Mouse (Mus musculus) frontal cortex, postnatal 36 days (tissue): ENCODE measurements around the gene Fbxo3.
"Not testable (repeated sequence)": the region's sequence is repeated elsewhere in the genome, so short reads cannot be mapped to it uniquely, and the experiment has no call there.

Experiments
- DNase-seq, 2 experiments: peaks; one replicate each; pipeline ENCODE4 v3.0.0; 2022; ENCODE audit warnings: low spot score in 2 of 2

Gene Fbxo3

DNA sequence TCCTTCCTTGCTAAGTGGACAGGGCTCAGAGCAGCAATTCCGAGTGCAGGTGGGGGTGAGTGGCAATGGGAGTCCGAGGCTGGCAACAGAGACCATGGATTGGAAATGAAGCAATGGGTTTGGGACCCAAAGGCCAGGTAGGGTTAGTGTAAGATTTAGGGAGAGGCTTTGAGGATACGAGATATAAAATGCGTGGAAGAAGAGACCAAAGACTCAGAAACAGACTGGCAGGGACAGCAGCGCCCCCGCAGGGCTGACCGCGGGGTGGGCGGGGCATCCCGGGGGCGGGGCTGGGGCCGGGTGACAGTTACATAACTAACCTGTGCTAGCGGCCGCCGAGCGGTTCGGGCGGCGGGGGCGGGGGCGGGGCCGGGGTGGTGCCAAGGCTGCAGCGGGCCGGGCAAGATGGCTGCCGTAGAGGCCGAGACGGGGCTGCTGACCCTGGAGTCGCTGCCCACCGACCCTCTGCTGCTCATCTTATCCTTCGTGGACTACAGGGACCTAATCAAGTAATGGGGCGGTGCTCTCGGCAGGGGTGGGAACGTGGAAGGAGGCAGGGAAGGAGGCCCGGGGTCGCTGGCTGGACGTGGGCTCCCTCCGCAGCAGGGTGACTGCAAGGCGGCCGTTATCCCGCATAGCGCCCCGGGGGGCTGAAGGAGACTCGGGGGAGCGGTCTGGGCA lies at the start of gene Fbxo3:
Gene Fbxo3, plus strand, starts transcription at position 264 of the 681 bp plus-strand sequence.
- DNase-seq = peak; percentile 78 to 83

DNA sequence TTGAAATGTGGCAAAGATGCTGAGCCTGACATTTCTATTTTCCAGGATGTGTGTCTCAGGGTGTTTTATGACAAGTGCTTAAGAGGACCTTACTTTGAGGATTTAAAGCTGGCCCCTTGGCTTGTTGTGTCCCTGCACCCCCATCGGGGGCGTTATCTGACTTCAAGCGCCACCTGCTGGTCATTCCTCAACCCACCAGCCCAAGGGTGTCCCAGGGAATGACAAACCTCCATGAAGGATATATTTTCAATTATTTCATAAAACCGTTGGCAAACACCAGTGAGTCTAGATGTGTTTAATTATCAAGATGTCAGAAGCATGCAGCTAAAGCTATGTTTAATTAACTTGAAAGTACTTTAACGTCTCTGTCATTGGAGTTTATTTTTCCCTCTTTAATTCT lies 45.3 kb upstream of the Fbxo3 start:
- peak; percentile 62 to 67 for DNase-seq

DNA sequence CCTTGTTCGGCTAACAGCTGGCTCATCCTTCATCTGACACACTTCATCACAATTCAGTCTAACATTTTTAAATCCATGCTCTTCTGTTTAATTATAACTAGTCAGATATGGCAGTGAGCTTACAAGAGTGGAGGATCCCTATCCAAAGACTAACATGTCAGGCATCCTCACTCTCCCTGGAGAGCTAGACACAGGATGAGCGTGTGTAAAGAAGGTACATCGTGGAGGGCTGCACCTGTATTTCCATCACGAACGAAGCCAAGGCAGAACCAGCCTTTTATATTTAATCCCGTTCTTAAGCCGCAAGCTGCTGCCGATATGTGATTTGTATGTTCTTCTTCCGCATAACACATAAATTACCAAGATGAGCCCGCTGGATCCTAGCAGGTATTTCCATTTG lies 44.4 kb upstream of the Fbxo3 start:
- DNase-seq = no peak

DNA sequence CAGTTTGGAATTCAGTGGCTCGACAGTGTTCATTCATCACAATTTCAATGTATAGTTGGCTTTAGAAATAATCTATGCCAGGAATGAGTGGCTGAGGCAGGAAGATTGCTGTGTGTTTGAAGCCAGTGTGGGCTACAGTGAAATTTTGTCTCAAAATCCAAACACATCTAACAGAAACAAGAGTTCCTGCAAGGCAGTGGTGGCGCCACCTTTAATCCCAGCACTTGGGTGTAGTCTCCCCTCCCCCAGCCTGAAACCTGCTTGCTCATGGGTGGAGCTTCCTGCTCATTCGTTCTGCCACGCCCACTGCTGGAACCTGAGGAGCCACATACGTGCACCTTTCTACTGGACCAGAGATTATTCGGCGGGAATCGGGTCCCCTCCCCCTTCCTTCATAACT lies 39.9 kb upstream of the Fbxo3 start:
- DNase-seq = not testable (repeated sequence)

DNA sequence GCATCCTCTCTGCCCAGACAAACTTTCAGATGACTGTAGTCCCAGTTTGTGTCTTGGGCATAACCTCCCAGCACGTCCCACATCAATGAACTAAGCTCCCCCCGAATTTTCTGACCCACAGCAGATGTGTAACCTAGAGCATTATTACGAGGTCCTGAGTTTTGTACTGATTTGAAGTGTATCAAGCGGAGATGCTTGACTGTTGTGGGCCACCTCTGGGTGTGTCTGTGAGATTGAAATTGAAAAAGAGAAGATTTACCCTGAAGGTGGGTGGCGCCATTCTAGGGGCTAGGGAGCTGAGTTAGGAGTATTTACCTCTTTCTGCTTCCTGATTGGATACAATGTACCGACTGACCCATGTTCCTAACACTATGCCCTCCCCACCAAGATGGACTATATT lies 37.8 kb upstream of the Fbxo3 start:
- DNase-seq = no peak

DNA sequence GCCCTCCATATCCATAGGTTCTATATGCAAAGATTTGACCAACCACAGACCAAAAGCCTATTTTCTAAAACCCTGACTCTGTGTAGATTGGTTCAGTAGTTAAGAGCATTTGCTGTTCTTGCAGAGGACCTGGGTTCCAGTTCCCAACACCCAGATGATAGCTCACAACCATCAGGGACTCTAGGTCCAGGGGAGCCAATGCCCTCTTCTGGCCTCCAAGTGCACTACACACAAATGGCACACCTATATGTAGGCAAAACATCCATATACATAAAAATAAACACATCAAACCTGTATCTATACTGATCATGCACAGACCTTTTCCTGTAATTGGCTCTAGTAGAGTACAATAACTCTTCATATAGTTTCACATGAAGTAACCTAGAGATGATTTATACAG lies 36.2 kb upstream of the Fbxo3 start:
- DNase-seq = no peak

DNA sequence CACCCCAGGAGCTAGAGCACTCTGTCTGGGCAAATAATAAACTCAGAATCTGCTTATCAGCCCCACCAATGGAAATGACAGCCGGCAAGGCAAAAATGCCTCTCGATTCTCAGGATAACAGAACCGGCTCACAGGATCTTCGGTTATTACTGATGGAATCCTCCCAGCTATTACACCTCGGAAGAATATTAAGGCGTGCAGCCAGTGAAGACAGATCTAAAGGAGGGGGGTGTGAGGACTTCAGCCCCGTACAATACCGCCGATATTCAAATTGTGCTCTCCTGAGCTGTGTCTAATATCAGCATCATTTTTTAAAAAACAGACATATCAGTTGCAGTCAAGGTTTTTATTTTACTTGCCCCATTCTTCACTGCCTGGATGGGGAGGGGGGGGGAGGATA lies 35.4 kb upstream of the Fbxo3 start:
- DNase-seq = no peak

DNA sequence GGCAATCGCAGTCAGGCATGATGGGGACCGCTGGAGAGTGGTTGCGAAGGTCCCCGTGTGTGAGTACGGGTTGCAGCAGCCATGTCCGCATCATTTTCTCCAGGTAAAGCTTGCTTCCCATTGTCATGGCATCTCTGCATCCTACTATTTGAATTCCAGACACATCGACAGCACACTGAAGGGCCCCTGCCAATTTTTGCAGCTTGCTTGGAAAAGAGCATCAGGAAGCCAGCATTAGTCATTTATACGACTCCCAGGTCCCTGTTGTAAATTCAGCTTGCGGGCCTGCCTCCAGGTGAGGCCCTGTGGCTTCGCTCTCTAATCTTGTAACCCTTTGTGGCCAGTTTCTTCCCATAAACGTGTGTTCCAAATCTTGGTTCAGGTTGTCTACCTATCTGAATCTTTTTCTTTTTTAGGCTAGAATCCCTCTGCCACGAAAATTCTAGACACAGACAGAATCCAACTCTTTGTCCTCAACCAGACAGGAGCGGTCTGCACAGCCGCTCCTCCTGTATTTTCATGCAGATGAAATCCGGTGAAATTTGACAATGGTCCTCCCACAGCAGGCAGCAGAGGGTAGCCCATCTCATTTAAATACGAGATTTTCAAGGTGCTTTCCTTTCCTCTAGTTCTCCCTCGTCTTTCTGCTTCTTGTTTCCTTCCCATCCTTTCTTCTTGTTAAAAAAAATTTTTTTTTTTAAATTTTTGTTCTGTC lies 34.7 kb upstream of the Fbxo3 start:
- DNase-seq = no peak

DNA sequence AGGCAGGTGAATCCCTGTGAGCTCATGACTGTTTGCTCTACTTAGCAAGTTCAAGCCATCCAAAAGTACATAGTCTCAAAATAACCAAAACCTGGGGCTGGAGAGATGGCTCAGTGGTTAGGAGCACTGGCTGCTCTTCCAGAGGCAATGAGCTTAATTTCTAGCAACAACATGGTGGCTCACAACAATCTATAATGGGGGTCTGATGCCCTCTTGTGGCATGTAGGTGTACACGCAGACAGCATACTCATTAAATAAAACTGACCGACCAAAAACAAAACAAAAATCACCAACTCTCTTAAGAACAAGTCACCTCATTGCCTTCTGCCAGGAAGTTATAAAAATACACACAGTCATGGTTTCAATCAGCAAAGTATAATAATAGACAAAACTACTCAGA lies 26.4 kb upstream of the Fbxo3 start:
- DNase-seq = no peak

DNA sequence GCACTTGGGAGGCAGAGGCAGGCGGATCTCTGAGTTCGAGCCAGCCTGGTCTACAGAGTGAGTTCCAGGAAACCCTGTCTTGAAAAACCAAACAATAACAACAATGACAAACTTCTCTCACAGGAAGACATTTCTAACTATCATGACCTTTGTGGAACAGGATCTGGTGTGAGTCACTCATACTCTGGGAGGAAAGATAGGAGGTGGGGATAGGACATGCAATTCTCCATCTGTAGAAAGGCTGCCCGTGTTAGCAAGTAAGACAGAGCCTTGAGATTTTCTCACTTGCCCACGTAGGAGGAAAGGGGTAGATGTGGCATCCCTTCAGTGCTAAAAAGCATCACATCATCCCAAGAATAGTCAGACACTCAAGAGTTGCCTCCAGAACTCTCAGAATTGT lies 25.7 kb upstream of the Fbxo3 start:
- DNase-seq = no peak

DNA sequence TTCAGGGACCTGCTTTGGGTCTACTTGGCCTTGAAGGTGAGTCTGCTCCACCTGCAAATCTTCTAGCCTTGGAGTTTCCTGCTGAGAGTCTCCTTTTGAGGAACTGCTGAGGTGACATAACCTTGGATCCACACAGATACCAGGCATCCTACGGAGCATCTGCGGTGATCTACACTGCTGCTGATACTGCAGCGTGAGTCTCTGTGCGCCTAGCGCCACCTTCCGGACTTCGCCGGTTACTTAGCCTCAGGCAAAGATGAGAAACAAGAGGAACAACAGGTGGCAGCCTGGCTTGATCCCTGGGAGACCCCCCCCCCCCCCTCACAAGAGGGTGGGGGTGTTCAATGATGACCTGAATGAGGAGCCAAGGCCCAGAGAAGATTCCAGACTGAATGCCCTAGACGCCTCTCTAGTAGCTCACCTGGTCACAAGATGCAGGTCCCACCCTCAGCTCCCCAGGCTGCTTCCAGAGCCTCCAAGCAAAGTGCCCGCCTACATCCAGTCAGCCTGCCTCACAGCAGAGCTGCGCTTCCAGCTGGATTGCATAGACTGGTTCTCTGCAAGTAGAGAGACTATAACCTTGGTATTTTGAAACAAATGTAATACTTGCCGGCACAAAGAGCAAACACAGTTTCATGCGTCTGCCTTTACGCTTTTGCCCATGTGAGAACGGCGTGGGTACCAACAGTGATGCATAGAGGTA lies 24.7 kb upstream of the Fbxo3 start:
- DNase-seq = peak; percentile 61 to 82

DNA sequence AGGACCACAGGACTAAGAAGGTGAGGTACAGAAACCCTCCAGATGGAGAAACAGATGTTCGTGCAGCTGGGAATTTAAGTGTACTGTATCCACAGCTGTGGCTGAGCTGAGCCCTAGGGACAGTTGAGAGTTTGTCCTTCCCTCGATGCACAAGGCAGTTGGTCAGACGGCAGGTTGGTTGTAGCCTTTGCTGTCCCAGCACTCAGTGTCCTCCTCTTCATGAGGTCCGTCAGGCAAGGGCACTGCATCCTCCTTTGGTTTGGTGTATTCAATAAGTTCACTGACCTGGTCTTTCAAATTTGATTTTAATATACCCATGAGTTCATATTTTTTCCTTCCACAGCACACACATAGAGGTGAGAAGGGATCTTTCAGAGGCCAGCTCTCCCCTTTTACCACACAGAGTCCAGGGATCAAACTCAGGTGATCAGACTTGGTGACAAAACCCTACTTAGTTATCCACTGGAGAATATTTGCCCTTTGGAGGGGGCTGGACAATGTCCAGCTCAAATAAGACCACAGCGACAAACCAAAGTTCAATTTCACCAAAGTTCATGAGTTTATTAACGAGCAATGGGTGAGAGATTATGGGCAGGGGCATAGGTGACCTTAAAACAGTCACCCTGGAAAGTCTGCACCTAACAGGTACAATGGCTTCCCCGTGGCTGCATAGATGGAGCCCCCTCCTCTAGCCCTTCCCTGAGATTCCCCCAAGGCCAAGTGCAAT lies 19.6 kb upstream of the Fbxo3 start:
- no peak for DNase-seq

DNA sequence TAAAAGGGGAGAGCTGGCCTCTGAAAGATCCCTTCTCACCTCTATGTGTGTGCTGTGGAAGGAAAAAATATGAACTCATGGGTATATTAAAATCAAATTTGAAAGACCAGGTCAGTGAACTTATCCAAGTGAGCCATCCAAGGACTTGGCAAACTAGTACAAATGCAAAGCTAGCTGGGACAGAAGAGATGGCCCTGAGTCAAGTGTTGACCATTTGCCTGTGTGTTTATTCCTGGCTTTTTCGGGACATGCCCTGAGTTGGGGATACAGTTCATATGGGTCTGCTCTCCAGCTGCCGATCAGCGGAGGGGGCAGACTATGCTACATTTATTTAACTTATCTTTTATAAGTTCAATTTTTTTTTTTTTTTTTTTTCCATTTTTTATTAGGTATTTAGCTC lies 18.7 kb upstream of the Fbxo3 start:
- DNase-seq = not testable (repeated sequence)

DNA sequence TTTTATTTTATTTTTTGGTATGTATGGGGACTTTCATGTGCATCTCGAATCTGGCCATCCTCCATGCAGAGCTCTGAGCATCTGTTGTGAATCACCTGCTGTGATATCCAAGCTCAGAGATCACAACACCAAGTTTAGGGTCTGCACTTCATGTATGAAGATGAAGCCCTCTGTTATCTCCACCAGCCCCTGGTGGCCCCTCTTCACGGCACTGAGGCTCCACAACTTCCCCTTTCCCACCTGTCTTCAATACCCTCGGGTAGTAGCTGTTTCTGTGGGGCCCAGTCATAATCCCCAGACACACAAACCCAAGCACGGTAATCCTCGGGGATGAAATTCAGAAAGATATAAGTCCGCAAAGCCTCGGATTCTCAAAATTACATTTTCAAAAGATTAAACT lies 4.4 kb upstream of the Fbxo3 start:
- DNase-seq = no peak

DNA sequence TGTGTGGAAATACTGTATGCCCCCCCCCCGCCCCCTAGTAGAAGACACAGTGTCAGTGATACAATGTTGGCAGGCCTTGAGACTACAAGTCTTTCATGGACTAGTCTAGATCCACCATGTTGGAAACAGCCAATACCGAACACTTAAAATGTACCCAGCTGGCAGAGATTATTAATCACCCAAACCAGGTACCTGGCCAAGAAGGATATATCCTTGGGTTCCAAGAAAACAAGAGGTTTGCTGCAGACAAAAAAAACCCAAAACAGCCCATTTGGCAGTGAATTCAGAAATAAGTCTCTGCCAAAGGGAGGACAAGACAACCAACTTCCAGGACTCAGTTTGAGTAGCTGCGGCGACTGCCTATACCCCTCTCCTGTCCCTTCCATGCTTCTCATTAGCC lies 2.9 kb upstream of the Fbxo3 start:
- DNase-seq = no peak

DNA sequence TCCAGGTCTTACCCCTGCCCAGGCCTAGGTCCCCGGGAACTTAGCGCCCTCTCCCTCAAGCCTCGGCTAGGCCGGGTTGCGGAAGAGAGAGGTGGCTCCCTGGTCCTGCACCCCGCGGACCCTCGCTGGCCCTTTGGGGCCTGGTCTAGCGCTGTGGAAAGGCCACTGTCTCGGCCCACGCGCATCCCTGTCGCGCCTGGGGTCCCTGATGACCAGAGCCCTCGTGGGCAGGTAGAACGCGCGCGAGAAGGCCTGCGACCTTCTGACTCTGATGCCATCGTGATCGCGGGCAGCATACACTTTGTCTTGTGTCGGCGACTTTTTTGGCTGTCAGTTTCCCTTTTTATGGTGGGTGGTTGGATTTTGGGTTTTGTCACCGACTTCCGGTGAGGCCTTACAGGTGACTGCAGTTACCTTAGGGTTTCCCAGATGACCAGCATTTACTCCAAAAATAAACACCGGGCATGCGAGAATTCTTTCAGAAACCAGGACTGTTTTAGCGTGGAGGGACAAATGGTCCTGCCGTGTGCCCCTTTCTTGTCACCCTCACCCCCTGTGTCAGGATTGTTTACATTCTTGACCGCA lies 710 bp downstream of the Fbxo3 start, which contains the start of gene 4931422A03Rik:
Gene 4931422A03Rik, minus strand, starts transcription at position 223 of the 585 bp plus-strand sequence.
- DNase-seq = peak in 1 of 2 experiments; percentile 24

DNA sequence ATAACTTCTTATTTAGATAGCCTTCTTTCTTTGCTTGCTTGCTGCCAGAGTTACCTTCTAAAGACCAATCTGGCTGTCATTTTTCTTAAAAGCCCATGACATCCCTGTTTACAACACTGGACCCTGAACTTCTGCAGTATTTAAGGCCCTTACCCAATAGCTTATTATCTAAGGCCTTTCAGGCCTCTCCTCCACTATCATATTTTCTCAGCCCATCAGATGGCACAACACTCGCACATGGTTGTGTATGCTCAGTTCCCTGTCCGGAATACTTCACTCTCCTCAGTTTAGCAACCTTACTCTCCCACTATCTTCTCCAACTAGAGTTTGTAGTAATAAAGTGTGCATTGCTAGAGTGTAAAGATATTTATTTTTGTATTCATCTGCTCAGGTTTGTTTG lies 1.6 kb downstream of the Fbxo3 start:
- no peak for DNase-seq

DNA sequence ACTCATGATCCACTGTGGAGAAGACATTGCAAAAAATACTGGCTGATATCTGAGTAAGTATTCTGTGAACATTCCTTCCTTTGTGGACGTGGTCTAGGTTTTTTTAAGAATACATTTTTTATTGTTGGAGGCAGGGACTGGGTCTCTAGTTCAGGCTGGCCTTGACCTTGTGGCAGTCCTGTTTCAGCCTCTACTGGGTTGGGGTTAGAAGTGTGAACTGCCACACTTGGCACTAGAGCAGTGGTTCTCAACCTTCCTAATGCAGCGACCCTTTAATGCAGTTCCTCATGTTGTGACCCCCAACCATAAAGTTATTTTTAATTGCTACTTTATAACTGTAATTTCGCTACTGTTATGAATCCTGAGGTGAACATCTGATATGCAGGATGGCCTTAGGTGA lies 2.9 kb downstream of the Fbxo3 start:
- no peak for DNase-seq

DNA sequence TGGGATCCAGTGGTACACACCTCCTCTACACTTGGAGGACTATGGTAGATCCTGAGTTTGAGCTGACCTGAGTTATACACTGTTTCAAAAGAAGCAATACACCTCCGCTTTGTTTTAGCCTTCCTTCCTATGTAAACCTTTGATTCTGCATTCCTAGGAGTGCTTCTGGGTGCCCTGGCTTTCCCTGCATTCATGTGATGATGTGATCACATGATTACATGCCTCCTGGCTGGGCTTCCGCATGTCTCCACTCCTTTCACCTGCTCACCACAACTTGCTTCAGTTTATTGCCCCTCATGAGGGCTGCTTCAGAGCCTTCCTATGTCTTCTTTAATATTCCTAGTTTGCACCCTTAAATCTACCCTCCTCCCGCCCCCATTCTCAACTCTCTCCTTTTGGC lies 4.5 kb downstream of the Fbxo3 start:
- no peak for DNase-seq

DNA sequence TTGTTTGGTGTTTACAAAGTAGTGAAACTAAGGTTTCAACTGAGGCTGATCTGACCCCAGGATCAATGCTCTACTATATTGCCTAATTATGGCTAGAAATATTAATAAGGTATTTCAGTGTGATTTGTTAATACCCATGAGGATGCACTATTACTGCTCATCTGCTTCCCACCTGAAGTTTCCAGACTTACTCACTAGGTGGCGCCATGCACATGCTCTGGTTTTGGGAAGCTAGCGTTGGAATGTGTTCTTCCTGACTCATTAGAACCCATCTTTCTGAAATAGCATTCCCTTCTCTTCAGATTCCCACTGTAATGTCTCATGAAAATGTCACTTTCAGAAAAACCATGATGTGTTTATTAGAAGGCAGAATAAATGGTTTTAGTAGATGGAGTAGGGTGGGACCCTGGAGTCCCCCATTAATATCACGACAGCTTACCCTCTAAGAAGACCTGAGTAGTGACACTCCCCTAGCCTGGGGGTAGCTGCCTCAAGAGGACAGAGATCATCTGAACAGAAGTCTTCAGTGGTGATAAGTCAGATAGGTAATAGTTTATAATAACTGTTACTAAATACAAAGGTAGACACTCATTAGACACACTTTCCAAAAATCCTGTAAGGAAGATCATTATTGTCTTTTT lies 7.4 kb downstream of the Fbxo3 start:
- peak; percentile 57 to 79 for DNase-seq

DNA sequence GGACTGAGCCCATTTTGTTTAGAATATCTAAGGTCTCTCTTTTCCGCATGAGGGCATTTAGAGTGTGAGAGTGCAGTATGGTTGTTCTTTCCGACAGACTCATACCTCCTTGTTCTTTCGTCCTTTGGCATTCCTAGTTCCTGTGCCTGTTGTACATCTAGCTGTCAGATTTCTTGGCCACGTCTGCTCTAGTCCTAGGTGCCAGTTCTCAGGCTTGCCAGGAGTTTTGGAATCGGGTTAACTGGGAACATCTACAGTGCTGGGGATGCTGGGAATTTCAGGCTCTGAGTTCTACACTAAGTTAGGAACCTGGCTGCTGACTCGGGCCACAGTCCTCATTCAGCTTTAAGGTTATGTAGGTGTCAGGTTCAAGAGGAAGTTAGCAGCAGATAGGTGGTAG lies 8.1 kb downstream of the Fbxo3 start:
- DNase-seq = no peak
